Mouse (Mus musculus): ENCODE measurements around the gene Krt35.

DNA sequence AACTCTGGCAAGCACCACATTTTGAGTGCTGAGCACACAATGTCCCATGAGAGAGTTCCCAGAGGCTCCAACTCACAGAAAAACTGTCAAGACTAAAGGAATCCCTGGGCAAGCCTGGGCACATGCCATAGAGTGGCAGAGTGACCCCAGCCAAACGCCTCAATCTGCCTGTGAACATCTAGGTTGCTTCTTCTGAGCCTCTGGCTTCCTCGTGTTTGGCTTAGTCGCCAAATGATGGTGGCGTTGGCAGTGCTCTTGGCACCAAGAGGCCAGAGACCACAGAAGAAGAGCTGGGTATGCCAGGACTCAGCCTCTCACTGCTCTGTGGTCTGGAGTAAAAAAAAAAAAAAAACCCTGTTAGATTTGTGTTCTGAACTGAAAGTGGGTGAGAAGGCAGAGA, 4.3 kb upstream of the Krt35 start:
- TF ChIP-seq TAL1 (IDR thresholded peaks at IDR 0.05; ENCODE audit: low read length) (no peak), GATA1 (IDR thresholded peaks at IDR 0.05; ENCODE audit: low read length) (no peak)
